Mouse (Mus musculus): ENCODE measurements around the gene Spg20.

DNA sequence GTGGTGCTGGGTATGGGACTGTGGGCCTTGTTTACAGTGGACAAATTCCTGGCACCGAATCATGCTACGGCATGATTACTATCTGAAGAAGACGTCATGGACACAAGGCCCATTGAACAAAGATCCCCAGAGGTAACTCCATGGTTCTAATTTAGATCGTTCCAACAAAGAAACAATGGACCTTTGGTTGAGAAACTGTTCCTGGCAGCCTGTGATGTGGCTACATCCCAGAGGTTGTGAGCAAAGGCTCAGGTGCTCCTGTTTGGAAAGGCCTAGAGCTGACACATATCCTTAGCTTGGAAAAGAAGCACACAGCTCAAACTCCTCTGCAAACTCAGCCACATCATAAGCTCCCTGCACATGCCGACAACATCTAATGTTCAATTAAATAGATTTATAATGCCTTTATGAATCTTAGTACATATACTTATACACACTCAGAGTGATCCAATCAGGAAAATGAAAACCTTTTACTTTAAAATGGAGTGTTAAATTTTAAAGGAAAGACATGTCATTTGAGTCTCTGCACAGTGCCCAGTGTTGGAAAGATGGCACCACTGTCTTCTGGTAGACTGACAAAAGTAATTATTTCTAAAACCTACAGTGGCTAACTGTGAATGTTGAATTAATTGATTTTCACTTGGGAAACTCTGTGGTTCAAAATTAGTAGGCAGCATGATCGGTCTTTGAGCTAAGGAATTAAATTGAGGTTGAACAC is 37.2 kb upstream of the Spg20 start:
- TF ChIP-seq POLR2A (IDR thresholded peaks at IDR 0.05; ENCODE audit: borderline replicate concordance, insufficient read depth, low read length) (no peak), CTCF (IDR thresholded peaks at IDR 0.05; ENCODE audit: borderline replicate concordance, insufficient read depth, low read depth, low read length) (no peak)

All from cerebellum, adult 2 months (tissue).